Mouse (Mus musculus) embryonic facial prominence, embryonic 12.5 days (tissue): ENCODE measurements around the gene Erich6b. TPM values are rescaled to one million over a fixed set of nuclear protein-coding genes. Genes with fewer than 3 reads are reported as not detected.

Experiments used
- ATAC-seq: fragments of 200-750 bp; cut with Nextera tagmentation; 2 replicates; pipeline ENCODE4 v1.8.0; 2017; ENCODE audit not compliant: insufficient number of reproducible peaks, insufficient read depth, low FRiP score, low TSS enrichment
- H3K27ac ChIP-seq: fragments of 300-500 bp; sonication (generic); 2 replicates; pipeline ENCODE4 v1.5.1; 2016; ENCODE audit warnings: mild to moderate bottlenecking
- H3K27me3 ChIP-seq: fragments of 300-500 bp; sonication (generic); 2 replicates; pipeline ENCODE4 v1.6.1; 2016; ENCODE audit warnings: mild to moderate bottlenecking, moderate library complexity
- H3K36me3 ChIP-seq: fragments of 300-500 bp; sonication (generic); 2 replicates; pipeline ENCODE4 v1.6.1; 2016; ENCODE audit warnings: mild to moderate bottlenecking
- H3K4me1 ChIP-seq: fragments of 300-500 bp; sonication (generic); 2 replicates; pipeline ENCODE4 v1.6.1; 2016
- H3K4me2 ChIP-seq: fragments of 300-500 bp; sonication (generic); replicated peaks from 2 replicates; pipeline ENCODE4 v1.6.1; 2016; ENCODE audit warnings: mild to moderate bottlenecking, moderate library complexity
- H3K4me3 ChIP-seq: fragments of 300-500 bp; sonication (generic); 2 replicates; pipeline ENCODE4 v1.5.1; 2016; ENCODE audit warnings: mild to moderate bottlenecking
- H3K9ac ChIP-seq: fragments of 300-500 bp; sonication (generic); 2 replicates; pipeline ENCODE4 v1.6.1; 2016; ENCODE audit warnings: mild to moderate bottlenecking, moderate library complexity
- H3K9me3 ChIP-seq: fragments of 300-500 bp; sonication (generic); 2 replicates; pipeline ENCODE4 v1.6.1; 2016; ENCODE audit warnings: mild to moderate bottlenecking, moderate library complexity
- WGBS: fragments of 180-500 bp; shearing (Covaris S2); methylation state at CpG from one replicate; pipeline ENCODE4 v1.1.7; 2016; 5-methylcytosine and 5-hydroxymethylcytosine counted together
- polyA plus RNA-seq: library from polyadenylated mRNA; unstranded; fragments of >200 nt; fragmentation: Nextera tagmentation; extraction: Ambion mirVana; gene quantifications from 2 replicates; pipeline ENCODE4 v1.2.1, GENCODE M21; 2016

The Erich6b gene
- not detected in 2 replicates for polyA plus RNA-seq

DNA sequence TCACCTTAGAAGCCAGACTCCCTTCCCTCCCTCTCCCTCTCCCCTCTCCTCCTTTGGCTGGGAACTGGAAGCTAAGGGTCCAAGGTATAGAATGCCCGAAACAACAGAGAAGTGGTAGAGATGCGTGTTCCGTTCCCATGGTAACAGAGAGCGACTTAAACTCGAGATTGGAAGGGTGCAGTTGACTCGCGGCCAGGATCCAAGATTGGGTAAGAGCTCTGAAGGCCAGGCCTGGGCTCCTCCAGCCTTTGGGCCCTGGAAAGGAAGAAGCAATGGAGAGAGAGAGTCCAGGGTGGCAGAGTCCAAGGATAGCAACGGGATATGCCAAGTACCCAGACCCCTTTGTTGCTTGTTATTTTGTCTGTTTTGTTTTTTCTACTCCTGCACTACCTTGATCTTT, at the start of gene Erich6b:
Gene Erich6b, plus strand, starts transcription at position 180 of the 400 bp plus-strand sequence.
- no peaks in the 10 kb centered on the region for H3K27me3 ChIP-seq
- no peaks in the 10 kb centered on the region for H3K4me1 ChIP-seq
- H3K4me2 ChIP-seq: no peak within 1 kb of the TSS
- no peak for ATAC-seq
- no peak within 1 kb of the TSS for H3K27ac ChIP-seq
- H3K9ac ChIP-seq: no peak within 1 kb of the TSS
- 79% methylated on average over 8 of the region's 8 CpGs for WGBS
- H3K36me3 ChIP-seq: no peaks in the 10 kb centered on the region
- H3K4me3 ChIP-seq: no peak within 1 kb of the TSS
- no peaks in the 10 kb centered on the region for H3K9me3 ChIP-seq

DNA sequence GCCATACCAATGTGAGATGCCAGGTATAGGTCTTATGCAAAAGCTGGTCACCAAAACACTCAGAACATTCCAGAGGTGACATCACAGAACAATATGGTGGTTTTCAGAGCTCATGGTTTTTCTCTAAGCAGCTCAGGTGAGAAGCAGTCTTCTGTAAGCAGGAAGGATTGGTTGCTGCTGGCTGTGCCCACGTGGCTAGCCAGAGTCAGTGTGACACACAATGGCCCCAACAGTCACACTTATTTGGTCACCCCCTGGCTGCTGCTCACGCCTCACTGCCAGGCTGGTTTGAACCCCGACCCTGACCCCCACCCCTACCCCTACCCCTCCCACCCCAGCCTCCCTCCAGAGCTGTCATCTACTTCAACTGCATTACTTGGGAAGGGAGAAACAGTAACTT, 49.1 kb upstream of the Erich6b start, which contains the start of gene Spert:
Gene Spert, minus strand, starts transcription at position 139 of the 400 bp plus-strand sequence.
- H3K9me3 ChIP-seq: no peaks in the 10 kb centered on the region
- H3K4me1 ChIP-seq: no peaks in the 10 kb centered on the region
- H3K36me3 ChIP-seq: no peaks in the 10 kb centered on the region
- no peak within 1 kb of the TSS for H3K9ac ChIP-seq
- ATAC-seq: no peak
- no peaks in the 10 kb centered on the region for H3K27me3 ChIP-seq
- H3K27ac ChIP-seq: no peak within 1 kb of the TSS
- no peak within 1 kb of the TSS for H3K4me2 ChIP-seq
- 65% methylated on average over 3 of the region's 3 CpGs for WGBS
- no peak within 1 kb of the TSS for H3K4me3 ChIP-seq

DNA sequence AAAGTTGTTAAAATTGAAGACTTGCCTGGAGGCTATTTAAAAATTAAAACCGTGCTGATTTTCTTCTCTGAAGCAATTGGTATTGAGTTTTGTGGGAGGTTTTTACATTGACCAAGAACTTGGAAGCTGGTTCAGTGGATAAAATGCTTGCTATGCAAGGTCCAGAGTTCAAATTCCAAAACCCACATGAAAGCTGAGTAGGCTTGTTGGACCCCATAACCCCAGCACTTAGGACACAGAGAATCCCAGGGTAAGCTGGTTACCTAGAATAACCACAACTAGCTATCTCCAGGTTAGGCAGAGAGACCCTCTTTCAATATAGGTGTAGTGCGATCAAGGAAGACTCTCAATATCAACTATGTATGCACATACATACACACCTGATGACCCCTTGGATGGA, 32.9 kb upstream of the Erich6b start:
- 95% methylated on average over 2 of the region's 2 CpGs for WGBS
- Histone ChIP-seq H3K9ac (no peak overlapping the region), H3K27me3 (no peaks in the 10 kb centered on the region), H3K36me3 (no peaks in the 10 kb centered on the region), H3K4me3 (no peak overlapping the region), H3K4me2 (no peak overlapping the region), H3K27ac (no peak overlapping the region), H3K9me3 (0 out of 2 replicates have a peak, but pooled peaks cover 3% of the 10 kb centered on the region), H3K4me1 (no peaks in the 10 kb centered on the region)
- no peak for ATAC-seq

DNA sequence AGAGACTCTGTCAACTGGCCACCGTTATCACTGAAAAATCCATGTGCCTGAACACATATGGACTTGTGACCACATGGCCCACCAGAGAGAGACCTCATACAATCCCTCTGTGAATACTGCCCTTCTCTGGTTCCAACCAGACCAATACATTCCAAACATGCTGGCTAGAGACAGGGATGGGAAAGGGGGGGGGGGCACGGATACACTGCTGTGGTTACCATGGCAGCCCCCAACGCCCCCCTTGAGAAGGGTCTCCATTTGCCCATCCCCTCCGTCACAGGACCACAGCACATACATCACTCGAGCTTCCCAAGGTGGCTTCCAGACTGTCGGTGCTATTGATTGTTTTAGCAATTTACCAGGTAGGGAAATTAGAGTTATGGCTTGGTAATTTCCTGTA, 25.7 kb upstream of the Erich6b start:
- Histone ChIP-seq H3K9me3 (no peaks in the 10 kb centered on the region), H3K27ac (no peak overlapping the region), H3K36me3 (no peaks in the 10 kb centered on the region), H3K27me3 (no peaks in the 10 kb centered on the region), H3K4me1 (no peaks in the 10 kb centered on the region), H3K9ac (no peak overlapping the region), H3K4me3 (no peak overlapping the region), H3K4me2 (no peak overlapping the region)
- no peak for ATAC-seq
- 85% methylated on average over 6 of the region's 6 CpGs for WGBS

DNA sequence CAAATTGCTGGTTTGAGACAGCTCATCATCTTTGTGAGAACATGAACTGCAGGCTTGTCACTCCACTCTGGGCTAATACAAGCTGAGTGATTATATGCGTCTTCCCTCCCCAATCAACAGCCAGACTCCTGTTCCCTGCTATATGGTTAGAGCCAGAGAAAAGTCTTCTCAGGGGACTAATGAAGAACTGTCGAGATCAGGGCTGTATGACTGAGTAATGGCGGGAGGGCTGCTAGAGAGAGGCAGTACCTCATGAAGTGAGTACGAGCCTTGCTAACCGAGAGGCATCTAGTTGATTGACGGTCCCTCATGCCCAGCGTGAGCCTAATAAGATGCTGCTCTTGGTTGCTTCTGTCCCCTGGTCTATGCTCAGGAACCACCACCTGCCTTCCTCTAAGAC, 19.1 kb upstream of the Erich6b start:
- no peak overlapping the region for H3K9ac ChIP-seq
- WGBS: 67% methylated on average over 7 of the region's 7 CpGs
- H3K9me3 ChIP-seq: no peaks in the 10 kb centered on the region
- H3K27ac ChIP-seq: no peak overlapping the region
- H3K27me3 ChIP-seq: no peaks in the 10 kb centered on the region
- ATAC-seq: no peak
- H3K4me2 ChIP-seq: no peak overlapping the region
- H3K4me3 ChIP-seq: no peak overlapping the region
- no peaks in the 10 kb centered on the region for H3K36me3 ChIP-seq
- H3K4me1 ChIP-seq: no peaks in the 10 kb centered on the region

DNA sequence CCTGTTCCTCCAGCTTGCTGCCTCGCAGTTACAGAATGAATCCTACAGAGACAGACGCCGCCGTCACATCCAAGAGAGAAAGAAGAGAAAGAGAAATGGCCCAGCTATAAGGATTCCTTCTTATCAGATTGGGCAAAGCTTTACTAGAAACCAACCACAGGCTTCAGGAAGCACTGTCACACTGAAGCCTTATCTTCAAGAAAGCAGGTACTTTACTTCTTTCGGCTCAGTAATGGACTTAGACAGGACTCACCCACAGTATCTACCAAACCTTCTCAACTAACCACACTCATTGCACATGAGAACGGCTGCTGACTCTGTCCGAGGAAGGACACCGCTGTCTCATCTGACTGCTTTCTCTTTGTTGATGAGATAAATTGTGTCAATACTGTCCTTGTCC, 13.2 kb upstream of the Erich6b start:
- Histone ChIP-seq H3K9me3 (no peaks in the 10 kb centered on the region), H3K9ac (no peak overlapping the region), H3K4me3 (no peak overlapping the region), H3K4me2 (no peak overlapping the region), H3K36me3 (no peaks in the 10 kb centered on the region), H3K4me1 (no peaks in the 10 kb centered on the region), H3K27ac (no peak overlapping the region), H3K27me3 (no peaks in the 10 kb centered on the region)
- no peak for ATAC-seq
- WGBS: 90% methylated on average over 8 of the region's 8 CpGs

DNA sequence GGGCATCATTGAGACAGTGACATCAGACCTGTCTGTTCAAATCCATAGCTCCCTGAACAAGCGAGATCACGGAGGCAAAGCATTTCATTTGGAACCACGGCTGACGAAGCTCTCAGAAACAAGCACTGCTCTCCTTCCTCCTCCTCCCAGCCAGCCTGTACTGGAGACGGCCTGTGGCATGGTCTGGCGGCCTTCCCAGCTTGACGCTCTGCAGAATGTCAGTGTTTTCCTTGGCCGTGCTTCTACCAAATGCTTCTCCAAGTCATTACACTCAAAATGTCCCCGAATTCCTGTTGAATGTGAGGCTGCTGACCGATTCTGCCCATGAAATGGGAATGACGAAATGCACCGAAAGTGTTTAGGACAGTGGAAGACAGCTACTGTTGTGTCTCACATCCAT, 6.7 kb upstream of the Erich6b start:
- no peaks in the 10 kb centered on the region for H3K27me3 ChIP-seq
- H3K4me3 ChIP-seq: no peak overlapping the region
- no peak overlapping the region for H3K27ac ChIP-seq
- 0 out of 2 replicates have a peak, but pooled peaks cover 3% of the 10 kb centered on the region for H3K4me1 ChIP-seq
- 76% methylated on average over 12 of the region's 12 CpGs for WGBS
- no peaks in the 10 kb centered on the region for H3K9me3 ChIP-seq
- H3K9ac ChIP-seq: no peak overlapping the region
- no peak overlapping the region for H3K4me2 ChIP-seq
- H3K36me3 ChIP-seq: no peaks in the 10 kb centered on the region
- ATAC-seq: no peak

DNA sequence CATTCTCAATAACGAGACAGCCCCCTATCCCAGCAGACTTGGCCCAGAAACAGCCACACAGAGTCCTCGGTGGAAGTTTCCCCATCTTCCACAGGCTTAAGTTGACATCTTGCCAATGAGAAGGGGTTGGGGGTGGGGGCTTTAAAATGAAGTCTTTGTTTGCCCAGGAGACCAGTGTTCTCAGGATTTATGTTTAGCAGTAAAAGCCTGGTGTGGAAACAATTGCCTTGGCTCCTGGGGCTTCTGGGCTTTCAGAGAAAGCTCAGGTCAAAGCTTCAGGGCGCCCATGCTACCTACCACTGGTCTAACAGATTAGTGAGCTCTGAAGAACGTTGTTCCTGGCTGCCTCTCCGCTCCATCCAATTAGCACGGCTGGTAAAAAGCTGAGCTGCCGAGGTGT, 6.0 kb upstream of the Erich6b start:
- Histone ChIP-seq H3K36me3 (no peaks in the 10 kb centered on the region), H3K4me2 (no peak overlapping the region), H3K9ac (no peak overlapping the region), H3K27me3 (no peaks in the 10 kb centered on the region), H3K4me1 (0 out of 2 replicates have a peak, but pooled peaks cover 3% of the 10 kb centered on the region), H3K9me3 (no peaks in the 10 kb centered on the region), H3K27ac (no peak overlapping the region), H3K4me3 (no peak overlapping the region)
- ATAC-seq: no peak
- 53% methylated on average over 7 of the region's 7 CpGs for WGBS

DNA sequence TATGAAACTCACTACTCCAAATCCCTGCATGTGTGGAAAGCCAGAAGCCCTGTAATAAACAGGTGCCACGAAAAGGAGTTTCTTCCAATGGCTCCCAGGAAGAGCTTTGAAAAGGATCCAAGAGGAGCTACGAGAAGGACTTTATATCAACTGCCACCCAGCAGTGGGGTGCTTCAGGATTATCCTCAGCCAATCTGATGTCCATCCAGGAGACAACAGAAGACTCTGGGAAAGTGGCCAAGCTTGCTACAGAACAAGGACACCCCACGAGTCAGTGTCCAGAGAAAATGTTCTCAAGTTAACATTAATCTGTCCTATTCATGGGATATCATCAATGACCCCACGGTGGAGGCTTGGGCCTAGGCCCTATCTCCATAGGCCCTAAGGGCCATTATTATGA, 4.4 kb upstream of the Erich6b start:
- Histone ChIP-seq H3K27ac (no peak overlapping the region), H3K9ac (no peak overlapping the region), H3K4me2 (no peak overlapping the region), H3K36me3 (no peaks in the 10 kb centered on the region), H3K4me3 (no peak overlapping the region), H3K9me3 (no peaks in the 10 kb centered on the region), H3K27me3 (no peaks in the 10 kb centered on the region), H3K4me1 (0 out of 2 replicates have a peak, but pooled peaks cover 3% of the 10 kb centered on the region)
- ATAC-seq: no peak
- WGBS: 89% methylated on average over 4 of the region's 4 CpGs

DNA sequence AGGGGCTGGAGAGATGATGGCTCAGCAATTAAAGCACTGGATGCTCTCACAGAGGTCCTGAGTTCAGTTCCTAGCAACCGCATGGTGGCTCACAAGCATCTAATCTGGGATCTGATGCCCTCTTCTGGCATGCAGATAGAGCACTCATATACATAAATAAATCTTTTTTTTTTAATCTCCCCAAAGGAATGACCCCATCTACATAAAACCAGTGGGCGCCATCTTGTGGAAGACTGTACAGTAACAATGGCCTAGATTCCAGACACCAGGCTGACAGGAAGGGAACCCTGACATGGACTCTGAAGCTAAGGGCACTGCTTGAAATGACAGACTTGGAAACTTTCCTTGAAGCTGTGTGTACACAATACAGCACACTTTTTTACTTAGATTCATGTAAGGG, 1.2 kb upstream of the Erich6b start:
- 83% methylated on average over 2 of the region's 2 CpGs for WGBS
- Histone ChIP-seq H3K9ac (no peak overlapping the region), H3K27ac (no peak overlapping the region), H3K4me2 (no peak overlapping the region), H3K36me3 (no peaks in the 10 kb centered on the region), H3K4me1 (0 out of 2 replicates have a peak, but pooled peaks cover 3% of the 10 kb centered on the region), H3K4me3 (no peak overlapping the region), H3K9me3 (no peaks in the 10 kb centered on the region), H3K27me3 (no peaks in the 10 kb centered on the region)
- no peak for ATAC-seq

DNA sequence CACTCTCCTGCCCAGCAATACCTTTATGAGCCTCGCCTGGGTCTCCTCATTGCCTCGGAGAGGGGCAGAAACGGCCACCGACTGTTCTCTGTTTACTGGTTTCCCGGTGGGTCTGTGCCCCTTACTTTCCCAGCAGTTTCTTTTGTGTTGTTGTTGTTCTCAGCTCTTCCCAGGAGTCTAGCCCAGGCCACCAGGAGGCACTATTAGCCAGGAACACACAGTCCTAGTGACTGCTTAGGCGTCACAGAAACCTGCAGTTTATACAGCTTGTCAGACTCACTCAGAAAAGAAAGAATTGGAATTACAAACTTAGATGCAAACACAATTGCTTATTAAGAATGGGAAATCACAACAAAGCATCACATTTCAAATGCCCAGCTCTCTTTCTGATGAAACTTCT, 690 bp upstream of the Erich6b start:
- Histone ChIP-seq H3K36me3 (no peaks in the 10 kb centered on the region), H3K4me1 (no peaks in the 10 kb centered on the region), H3K9me3 (no peaks in the 10 kb centered on the region), H3K27ac (no peak overlapping the region), H3K4me2 (no peak overlapping the region), H3K9ac (no peak overlapping the region), H3K4me3 (no peak overlapping the region), H3K27me3 (no peaks in the 10 kb centered on the region)
- WGBS: 59% methylated on average over 6 of the region's 6 CpGs
- ATAC-seq: no peak

DNA sequence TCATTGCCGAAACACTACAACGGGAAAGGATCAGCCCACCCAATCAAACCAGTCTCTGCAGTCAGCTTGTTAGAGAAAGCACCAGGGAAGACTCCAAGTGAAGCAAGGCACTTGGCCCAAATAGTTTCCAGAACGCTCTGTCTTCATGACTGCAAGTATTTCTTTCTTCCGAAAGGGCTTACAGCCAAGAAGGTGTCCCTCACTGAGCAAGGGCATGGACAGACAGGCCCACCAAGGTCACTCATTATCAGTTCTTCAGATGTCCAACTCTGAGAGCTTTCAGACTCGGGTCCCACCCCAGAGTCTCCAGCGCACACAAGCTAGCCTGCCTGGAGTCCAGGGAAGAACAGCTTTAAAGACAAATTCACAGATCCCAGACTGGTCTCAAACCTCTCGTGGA, 3.4 kb downstream of the Erich6b start:
- no peak overlapping the region for H3K4me3 ChIP-seq
- ATAC-seq: no peak
- H3K27me3 ChIP-seq: no peaks in the 10 kb centered on the region
- 92% methylated on average over 7 of the region's 7 CpGs for WGBS
- H3K36me3 ChIP-seq: no peaks in the 10 kb centered on the region
- H3K9ac ChIP-seq: no peak overlapping the region
- no peaks in the 10 kb centered on the region for H3K9me3 ChIP-seq
- H3K4me1 ChIP-seq: no peaks in the 10 kb centered on the region
- no peak overlapping the region for H3K27ac ChIP-seq
- H3K4me2 ChIP-seq: no peak overlapping the region

DNA sequence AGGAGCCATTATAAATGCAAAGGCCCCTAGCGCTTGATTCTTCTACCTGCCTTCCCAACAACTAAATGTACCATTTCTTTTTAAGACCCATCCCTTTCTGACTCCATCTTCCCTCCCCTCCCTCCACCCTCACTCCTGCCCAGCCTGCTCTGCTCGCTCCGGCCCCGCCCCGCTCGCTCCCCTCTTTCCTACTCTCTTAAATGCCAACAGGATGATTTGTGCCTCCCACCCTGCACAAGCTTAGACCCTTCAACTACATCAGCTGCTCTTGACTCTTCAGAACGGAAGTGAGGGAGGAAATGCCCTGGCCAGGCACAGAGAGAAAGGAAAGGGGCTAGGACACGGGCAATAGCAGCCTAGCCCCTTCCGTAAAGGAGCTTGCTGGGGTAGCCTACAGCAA, 4.0 kb downstream of the Erich6b start:
- no peak overlapping the region for H3K4me3 ChIP-seq
- ATAC-seq: no peak

More for the DNA sequence above, 4.0 kb downstream of the Erich6b start:
- Histone ChIP-seq H3K4me2 (no peak overlapping the region), H3K36me3 (no peaks in the 10 kb centered on the region), H3K27ac (no peak overlapping the region), H3K9ac (no peak overlapping the region), H3K27me3 (no peaks in the 10 kb centered on the region), H3K9me3 (no peaks in the 10 kb centered on the region), H3K4me1 (no peaks in the 10 kb centered on the region)
- WGBS: 67% methylated on average over 9 of the region's 9 CpGs
